Mouse (Mus musculus) kidney, postnatal 4 days (tissue): ENCODE results near the gene Mta3.

Experiments used
- DNase-seq, 2 experiments: peaks; one replicate each; pipeline ENCODE4 v3.0.0; 2021; ENCODE audit warnings: mixed read lengths in 2 of 2

Mta3 gene

DNA sequence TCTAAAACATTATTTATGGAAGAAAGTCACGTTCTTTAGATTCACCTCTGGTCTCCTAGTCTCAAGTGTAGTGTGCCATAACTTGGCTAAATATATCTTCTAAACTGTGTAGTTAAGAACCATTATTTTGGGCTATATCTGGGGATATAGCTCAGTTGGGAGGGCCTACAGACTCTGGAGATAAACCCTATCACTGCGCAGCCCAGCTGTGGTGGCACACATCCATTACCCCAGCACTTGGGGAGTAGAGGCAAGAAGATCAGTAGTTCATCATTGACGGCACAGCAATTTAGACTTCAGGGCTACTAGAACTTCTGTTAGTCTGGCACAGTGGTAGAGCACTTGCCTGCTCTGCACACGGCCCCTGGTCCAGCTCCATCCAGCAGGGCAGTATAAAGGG, 107.1 kb downstream of the Mta3 start:
- no peak for DNase-seq

DNA sequence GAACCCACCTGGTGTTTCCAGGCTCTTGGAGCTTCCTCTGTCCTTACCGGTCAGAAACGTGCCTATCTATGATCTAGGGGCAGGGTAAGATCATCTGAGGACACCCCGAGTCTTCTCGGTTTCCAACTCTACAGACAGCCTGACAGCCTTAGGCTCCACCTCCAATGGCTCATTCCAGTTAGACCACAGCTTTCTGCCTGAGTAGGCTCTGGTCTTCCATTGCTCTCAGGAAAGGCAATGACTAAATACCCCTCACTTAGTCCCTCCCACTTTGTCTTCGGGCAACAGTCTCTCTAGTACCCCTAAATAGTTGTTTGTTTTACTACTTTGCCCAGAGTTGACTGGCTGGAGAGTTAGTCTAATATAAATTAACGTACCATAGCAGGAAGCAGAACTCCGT, 111.0 kb downstream of the Mta3 start:
- DNase-seq: no peak

DNA sequence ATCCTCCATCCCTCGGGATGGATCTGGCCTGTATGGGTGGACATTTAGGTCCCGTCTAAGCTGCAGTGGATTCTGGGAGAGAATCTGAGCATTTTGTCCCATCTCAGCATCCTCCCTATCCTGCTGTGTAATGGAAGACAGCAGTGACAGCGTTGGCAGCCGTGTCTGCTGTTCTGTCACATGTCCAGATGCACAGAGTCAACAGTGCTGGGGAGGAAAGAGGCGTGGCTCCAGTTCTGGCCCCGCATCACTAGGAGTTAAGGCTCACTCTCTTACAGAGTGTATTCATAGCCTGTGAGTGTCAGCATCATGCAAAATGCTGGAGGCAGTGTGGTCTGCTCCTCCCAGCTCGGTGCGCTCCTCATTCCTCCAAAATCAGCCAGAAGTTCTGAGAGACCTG, 113.5 kb downstream of the Mta3 start:
- DNase-seq: peak; percentile 64 to 69

DNA sequence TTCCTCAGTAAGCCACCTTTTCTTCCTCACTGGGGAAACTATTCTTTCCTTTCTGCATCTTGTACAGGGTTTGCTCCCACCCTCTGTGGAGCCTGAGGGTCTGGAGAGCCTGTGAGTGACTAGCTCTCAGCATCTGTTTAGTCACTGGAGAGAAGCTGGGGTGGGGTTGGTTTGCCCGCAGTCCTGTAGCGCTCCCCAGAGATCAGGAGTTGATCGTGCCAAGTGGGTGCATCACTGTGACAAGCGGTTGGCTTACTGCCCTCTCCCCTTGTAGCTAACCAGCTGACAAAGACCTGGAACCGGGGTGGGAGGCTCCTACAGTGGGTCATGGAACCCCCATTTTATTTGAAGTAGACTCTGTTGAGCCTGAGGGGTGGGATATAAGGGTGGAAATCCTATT, 114.7 kb downstream of the Mta3 start:
- DNase-seq: no peak

GRCm38 (mm10) chr17:83821876-83822275, 115.9 kb downstream of the Mta3 start:
- DNase-seq: no peak

GRCm38 (mm10) chr17:83823835-83824234, 117.9 kb downstream of the Mta3 start:
- DNase-seq: no peak

- no peak for DNase-seq
Measured at GRCm38 (mm10) chr17:83829356-83829755, 123.4 kb downstream of the Mta3 start.

- DNase-seq: no peak
Measured at GRCm38 (mm10) chr17:83830616-83831292, 124.8 kb downstream of the Mta3 start.

DNA sequence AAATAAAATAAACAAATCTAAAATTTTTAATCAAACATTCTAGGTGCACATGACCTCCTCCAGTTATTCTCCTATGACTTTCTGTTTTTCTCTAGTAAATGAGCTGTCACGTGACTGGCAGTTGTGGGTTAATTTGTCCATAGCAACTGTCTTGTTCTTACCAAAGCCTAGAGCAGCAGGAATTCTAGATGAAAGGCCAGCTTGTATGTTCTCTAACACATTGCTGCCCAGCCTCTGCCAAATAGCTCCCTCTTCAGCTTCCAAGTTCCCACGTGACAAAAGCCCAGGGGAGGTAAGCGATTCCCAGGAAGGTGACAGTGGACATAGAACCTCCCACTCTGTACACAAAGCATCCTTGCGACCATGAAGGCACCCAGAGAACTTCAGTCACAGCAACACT, 128.2 kb downstream of the Mta3 start:
- DNase-seq: no peak

- DNase-seq: no peak
Measured at GRCm38 (mm10) chr17:83836048-83836447, 130.1 kb downstream of the Mta3 start.

DNA sequence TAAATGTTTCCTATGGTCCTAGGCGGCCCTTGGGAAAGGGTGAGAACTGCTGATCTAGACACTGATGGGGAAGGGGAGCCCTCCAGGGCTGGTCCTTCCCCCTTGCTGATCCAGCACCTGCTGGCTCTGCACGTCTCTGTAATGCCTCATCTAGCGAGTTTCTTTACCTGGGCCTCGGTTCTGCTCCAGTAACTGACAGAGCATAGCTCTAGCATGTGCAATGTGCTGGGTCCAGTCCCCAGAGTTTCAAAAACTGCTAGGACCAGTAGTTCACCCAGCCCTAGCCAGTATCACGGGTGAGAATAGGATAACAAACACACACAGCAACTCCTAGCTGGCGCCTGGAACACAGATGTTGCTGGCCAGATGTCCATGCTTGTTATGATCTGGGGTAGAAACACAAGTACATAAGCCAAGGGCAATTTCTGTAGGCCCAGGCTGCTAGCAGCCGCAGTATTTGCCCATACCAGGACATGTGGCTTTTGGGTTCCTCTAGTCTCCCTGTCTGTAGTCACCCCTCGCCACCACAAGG, 131.8 kb downstream of the Mta3 start:
- no peak for DNase-seq

DNA sequence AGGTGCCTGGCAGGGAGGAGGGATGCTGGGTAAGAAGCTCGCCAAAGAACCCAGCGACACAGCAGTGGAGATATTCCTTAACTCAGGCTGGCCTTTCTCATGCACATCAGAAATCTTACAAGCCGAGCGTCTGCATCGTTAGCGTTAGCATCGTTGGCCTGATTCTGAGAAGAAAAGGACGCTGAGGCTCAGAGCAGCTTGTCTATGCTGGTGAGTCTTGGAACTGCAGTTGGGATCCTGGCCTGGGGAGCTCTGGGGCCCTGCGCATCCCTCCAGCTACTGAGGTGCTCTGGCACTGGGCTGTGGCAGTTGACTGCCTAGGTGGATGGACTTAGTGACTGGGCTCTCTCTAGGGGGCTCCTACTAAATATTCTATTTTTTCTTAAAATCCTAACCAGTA, 133.2 kb downstream of the Mta3 start:
- no peak for DNase-seq

GRCm38 (mm10) chr17:83841011-83841410, 135.0 kb downstream of the Mta3 start:
- DNase-seq: no peak

- DNase-seq: peak; percentile 41 to 68
Measured at GRCm38 (mm10) chr17:83843780-83844179, 137.8 kb downstream of the Mta3 start.

GRCm38 (mm10) chr17:83845538-83845937, 139.6 kb downstream of the Mta3 start:
- DNase-seq: no peak

- peak in 1 of 2 experiments; percentile 54 for DNase-seq
Measured at GRCm38 (mm10) chr17:83846301-83847021, 140.5 kb downstream of the Mta3 start.

DNA sequence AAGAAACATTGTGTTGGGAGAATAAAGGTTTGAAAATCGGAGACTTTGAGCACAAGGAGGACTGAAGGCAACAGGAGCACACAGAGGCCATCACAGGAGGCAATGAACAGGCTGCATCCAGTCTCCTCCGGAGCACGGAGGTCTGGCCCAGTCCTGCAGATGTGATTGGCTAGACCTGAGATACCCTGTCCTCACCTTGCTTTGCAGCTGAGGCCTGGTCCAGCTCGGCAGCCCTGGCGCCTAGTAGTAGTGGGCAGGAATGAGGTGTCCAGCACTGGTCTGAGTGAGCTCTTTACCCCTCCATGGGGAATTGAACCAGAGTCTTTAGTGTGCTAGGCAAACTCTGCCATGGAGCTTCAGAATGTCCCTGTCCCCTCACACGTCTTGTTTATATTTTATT, 141.1 kb downstream of the Mta3 start:
- DNase-seq: no peak

DNA sequence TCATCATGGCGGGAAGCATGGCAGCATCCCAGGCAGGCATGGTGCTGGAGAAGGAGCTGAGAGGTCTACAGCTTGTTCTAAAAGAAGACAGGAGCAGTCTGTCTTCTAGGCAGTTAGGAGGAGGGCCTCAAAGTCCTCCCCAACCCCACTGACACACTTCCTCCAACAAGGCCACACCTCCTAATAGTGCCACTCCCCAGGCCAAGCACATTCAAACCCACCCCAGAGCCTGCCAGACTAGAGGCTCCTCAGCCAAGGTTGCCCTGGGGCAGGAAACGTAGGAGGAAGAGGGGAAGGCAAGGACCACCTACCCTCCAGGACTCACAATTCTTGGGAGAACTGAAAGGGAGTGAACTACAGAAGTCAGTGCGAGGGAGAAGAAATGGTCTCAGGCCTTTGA, 141.9 kb downstream of the Mta3 start, which contains the start of gene Haao:
Haao (minus strand) TSS at position 149 of the 400 bp plus-strand sequence.
- no peak for DNase-seq

- no peak for DNase-seq
Measured at GRCm38 (mm10) chr17:83848482-83848881, 142.5 kb downstream of the Mta3 start.

DNA sequence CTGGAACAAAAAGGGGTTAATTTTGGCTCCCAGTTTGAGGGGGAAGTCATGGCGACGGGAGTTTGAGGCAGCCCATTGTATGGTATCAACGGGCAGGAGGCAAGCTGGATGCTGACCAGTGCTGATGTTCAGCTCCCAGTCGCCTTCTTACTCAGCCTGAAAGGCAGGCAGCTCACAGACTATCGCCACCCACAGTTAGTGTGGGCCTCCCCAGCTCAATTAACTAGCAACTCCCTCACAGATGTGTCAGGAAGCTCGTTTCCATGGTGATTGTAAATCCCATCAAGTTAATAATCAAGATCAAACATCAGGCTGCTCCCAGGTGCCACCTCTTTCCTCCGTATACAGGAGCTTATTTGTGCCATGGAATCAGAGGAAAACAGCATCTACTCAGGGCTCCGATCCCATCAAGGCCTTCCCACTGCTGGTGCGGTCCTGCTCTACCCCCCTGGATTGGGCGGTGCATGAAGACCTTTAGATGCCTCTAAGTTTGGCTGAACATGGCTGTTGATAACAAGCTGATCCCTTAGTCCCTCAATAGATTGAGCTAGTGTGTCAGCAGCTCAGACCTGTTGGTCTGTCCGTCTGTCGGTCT, 143.2 kb downstream of the Mta3 start:
- no peak for DNase-seq

GRCm38 (mm10) chr17:83849717-83850116, 143.8 kb downstream of the Mta3 start:
- DNase-seq: no peak

DNA sequence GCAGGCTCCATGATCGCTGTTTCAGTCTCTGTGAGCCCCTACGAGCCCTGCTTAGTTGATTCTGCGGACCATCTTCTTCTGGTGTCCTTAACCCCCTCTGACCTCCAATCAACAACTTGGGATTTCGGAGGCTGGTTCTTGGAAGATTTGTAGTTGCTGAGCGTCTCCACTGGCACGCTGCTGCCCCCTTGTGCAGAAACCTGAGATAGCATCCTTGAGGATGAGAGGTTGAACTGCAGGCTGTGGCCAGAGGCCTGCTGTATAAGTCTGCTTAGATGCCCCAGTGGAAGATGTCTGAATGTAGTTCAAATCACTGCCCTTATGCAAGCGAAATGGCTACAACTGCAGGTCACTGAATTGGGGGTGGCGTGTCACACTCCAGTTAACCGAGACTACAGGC, 144.5 kb downstream of the Mta3 start:
- DNase-seq: peak; percentile 95 to 97

DNA sequence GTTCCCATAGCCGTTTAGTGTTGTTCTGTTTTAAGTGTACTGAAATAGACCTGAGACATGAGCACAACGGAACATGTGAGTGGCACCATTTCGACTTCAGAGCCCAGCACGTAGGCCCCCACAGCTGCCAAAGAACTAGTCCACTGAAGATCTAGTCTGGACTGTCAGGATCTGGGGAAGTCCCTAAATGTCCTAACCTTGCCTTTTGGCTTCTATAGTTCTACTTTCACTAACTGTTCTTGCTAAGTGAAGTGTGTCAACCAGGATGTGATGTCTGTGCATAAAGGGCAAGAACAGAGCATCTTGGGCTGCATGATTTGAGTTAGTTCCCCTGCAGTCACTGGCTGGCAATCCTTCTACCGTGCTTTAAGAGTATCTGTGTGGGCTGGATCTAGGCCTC, 144.9 kb downstream of the Mta3 start:
- no peak for DNase-seq

- DNase-seq: no peak
Measured at GRCm38 (mm10) chr17:83853831-83854230, 147.9 kb downstream of the Mta3 start.
